Mouse (Mus musculus) heart, postnatal 0 days (tissue): Measurements from ENCODE around the gene Smoc2.

Source experiments
- CTCF ChIP-seq: IDR thresholded peaks from 2 replicates; pipeline ENCODE4 v1.5.1; 2016; ENCODE audit warnings: antibody characterized with exemption, control low read depth, low read depth
- EP300 ChIP-seq: IDR thresholded peaks from 2 replicates; pipeline ENCODE4 v1.6.1; 2016; ENCODE audit warnings: antibody characterized with exemption, low read depth

- TF ChIP-seq EP300 (no peak), CTCF (no peak)
Observed at GRCm38 (mm10) chr17:14247931-14248330, 31.4 kb upstream of the Smoc2 start.
